Mouse (Mus musculus) kidney, adult 2 months (tissue): ENCODE data around the gene Tbc1d13. TPM values are rescaled to one million over a fixed set of nuclear protein-coding genes. Genes with fewer than 3 reads are reported as not detected.

Experiments
- DNase-seq: peaks from one replicate; pipeline ENCODE4 v3.0.0; 2021
- H3K27ac ChIP-seq: fragments of 200-500 bp; 2 replicates; pipeline ENCODE4 v1.5.1; 2012; ENCODE audit warnings: low read depth, low read length, control low read depth, inconsistent platforms; ENCODE audit not compliant: insufficient read depth
- H3K27me3 ChIP-seq: fragments of 200-500 bp; replicated peaks from 2 replicates; pipeline ENCODE4 v1.6.1; 2012; ENCODE audit warnings: mild to moderate bottlenecking, moderate library complexity, low read length, inconsistent platforms; ENCODE audit not compliant: control insufficient read depth, insufficient read depth
- H3K36me3 ChIP-seq: fragments of 200-500 bp; 2 replicates; pipeline ENCODE4 v1.6.1; 2012; ENCODE audit warnings: mild to moderate bottlenecking, moderate library complexity, low read length, inconsistent platforms; ENCODE audit not compliant: control insufficient read depth, insufficient read depth
- H3K4me1 ChIP-seq: fragments of 200-500 bp; 2 replicates; pipeline ENCODE4 v1.6.1; 2011; ENCODE audit warnings: low read length; ENCODE audit not compliant: control insufficient read depth, insufficient read depth
- H3K4me3 ChIP-seq: fragments of 200-500 bp; 2 replicates; pipeline ENCODE4 v1.5.1; 2011; ENCODE audit warnings: mild to moderate bottlenecking, low read depth, low read length, control low read depth; ENCODE audit not compliant: insufficient read depth
- CTCF ChIP-seq: fragments of 200-500 bp; conservative IDR thresholded peaks from 2 replicates; pipeline ENCODE4 v1.5.1; 2011; ENCODE audit warnings: low read depth, mild to moderate bottlenecking, control low read depth, low read length, moderate library complexity, mixed read lengths; ENCODE audit not compliant: insufficient read depth, insufficient read length
- POLR2A ChIP-seq: fragments of 200-500 bp; IDR thresholded peaks from one replicate; pipeline ENCODE4 v1.6.1; 2011; ENCODE audit warnings: low read depth, low read length, control low read depth
- WGBS: fragments of 180-500 bp; shearing (Covaris S2); methylation state at CpG from one replicate; pipeline ENCODE4 v1.1.7; 2018; 5-methylcytosine and 5-hydroxymethylcytosine counted together
- polyA plus RNA-seq: library from polyadenylated mRNA; depleted of rRNA; stranded (reverse); fragments of >200 nt; gene quantifications from 2 replicates; pipeline ENCODE4 v1.2.3, GENCODE M21; 2012

Gene Tbc1d13
- polyA plus RNA-seq, 1 experiment, result 156 TPM

DNA sequence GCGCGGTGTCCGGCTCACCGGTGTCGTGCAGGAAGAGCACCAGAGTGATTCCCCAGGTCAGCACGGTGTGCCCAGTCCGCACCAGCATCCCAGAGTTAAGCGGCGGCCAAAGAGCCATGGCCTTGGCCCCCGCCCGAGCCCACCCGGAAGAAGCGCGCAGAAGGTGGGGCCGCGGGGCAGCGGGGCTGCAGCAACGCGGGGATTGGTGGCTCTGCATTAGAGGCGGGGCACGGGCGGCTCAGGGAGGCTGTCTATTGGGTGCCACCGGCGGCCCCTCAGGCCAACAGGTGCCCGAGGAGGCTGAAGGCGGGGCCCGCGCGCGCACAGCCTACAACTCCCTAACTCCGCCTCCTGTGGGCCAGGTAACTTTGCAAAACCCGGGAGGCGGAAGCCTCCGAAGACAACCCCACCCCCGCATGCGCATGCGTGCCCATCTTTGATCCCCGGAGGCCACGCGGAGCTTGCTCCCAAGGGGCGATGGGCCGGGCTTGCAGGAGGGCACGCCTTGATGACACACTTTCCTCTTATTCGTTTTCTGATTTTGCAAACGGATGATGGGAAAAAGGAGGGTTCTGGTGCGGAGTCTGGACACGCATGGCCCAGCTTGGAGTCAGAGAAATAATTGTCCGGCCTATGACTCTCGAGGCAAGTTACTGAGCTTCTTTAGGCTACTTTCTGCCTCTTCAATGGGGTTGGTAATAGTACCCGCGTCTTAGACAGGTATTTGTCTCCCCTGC, 39.9 kb upstream of the Tbc1d13 start, which contains the start of gene Zdhhc12:
Zdhhc12 (minus strand) TSS at position 178 of the 737 bp plus-strand sequence.
- DNase-seq, result peak; percentile 98
- no peaks in the 10 kb centered on the region for H3K36me3 ChIP-seq
- H3K4me3 ChIP-seq, result peak within 1 kb of the TSS; percentile 81
- H3K27ac ChIP-seq, result no peak within 1 kb of the TSS
- WGBS, result under 1% methylated on average over 51 of the region's 51 CpGs
- no peaks in the 10 kb centered on the region for H3K27me3 ChIP-seq
- no peak for TF ChIP-seq CTCF
- no peak for TF ChIP-seq POLR2A
- no peaks in the 10 kb centered on the region for H3K4me1 ChIP-seq

DNA sequence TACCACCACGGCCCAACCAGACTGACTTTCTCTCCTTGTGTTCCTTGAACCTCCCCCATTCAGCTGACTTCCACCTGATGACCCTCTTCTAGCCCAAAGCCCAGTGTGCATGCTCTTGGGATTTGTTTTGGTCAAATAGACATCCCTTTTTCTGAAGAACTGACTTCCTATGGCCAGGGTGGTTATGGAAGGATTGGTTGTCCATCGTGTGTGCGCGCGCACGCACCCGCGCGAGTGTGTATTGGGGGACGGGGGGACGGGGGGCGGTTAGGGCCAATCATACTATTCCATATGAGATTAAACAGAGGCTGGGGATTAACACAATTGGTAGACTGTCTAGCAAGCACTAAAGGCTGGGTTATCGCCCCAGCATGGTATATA, 39.3 kb upstream of the Tbc1d13 start:
- WGBS, result 2% methylated on average over 13 of the region's 13 CpGs
- no peak for DNase-seq
- no peaks in the 10 kb centered on the region for H3K36me3 ChIP-seq
- H3K27ac ChIP-seq, result no peak overlapping the region
- no peaks in the 10 kb centered on the region for H3K4me1 ChIP-seq
- H3K27me3 ChIP-seq, result no peaks in the 10 kb centered on the region
- TF ChIP-seq POLR2A (no peak), CTCF (no peak)
- peak overlapping the region; percentile 81 for H3K4me3 ChIP-seq

DNA sequence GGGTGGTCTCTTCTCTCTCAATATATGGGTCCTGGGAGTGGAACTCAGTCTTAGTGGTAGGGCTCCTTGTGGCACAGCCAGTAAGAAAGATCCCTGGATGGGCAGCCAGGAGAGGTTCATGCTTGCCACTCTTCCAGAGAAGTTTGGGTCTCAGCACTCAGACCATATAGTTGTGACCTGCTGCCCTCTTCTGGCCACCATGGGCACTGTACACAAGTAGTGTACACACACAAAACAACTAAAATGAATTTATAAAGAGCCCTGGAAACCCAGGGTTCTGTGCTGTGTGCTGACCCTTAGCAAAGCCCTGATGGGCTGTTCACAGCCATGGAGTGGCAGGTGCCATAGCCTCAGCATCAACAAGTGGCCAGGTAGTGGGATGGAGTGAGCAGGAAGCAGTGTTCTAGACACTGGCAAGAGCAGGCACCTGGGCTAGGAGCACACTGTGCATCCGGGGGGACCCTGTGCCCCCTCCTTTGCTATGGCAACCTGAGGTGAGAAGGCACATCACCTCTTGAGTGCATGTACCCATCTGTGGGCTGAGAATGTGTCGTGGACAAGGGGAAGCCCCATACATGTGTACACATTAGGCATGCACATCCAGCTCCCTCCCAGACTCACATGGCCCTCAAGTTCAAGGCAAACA, 37.5 kb upstream of the Tbc1d13 start:
- WGBS, result 80% methylated on average over 2 of the region's 2 CpGs
- peak; percentile 71 for DNase-seq
- no peaks in the 10 kb centered on the region for H3K4me1 ChIP-seq
- H3K4me3 ChIP-seq, result no peak overlapping the region
- TF ChIP-seq CTCF (peak; percentile 84), POLR2A (no peak)
- H3K27me3 ChIP-seq, result no peaks in the 10 kb centered on the region
- H3K36me3 ChIP-seq, result no peaks in the 10 kb centered on the region
- no peak overlapping the region for H3K27ac ChIP-seq

DNA sequence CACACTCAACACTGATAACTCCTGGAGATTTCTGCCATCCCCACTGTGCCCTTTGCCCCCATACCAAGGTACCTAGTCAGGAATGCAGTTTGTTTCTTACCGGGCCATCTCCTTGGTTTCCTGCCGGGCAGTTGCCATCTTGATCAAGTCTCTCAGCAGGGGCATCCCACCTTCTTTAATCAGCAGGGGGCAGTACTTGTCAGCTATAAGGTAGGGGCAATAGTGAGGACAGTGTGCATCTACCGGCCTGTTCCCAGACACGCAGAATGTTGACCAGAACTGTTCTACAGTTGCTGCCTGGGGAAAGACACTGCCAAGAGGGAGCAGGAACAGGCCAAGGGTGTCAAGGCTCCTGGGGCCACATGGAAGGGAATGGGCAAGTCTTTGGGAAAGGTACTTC, 33.3 kb upstream of the Tbc1d13 start:
- Histone ChIP-seq H3K36me3 (no peaks in the 10 kb centered on the region), H3K27ac (no peak overlapping the region), H3K4me3 (no peak overlapping the region), H3K4me1 (no peaks in the 10 kb centered on the region), H3K27me3 (no peaks in the 10 kb centered on the region)
- no peak for DNase-seq
- no peak for TF ChIP-seq POLR2A
- TF ChIP-seq CTCF, result no peak; the same call in 1 of the 2 replicates
- WGBS, result 33% methylated on average over 4 of the region's 4 CpGs

DNA sequence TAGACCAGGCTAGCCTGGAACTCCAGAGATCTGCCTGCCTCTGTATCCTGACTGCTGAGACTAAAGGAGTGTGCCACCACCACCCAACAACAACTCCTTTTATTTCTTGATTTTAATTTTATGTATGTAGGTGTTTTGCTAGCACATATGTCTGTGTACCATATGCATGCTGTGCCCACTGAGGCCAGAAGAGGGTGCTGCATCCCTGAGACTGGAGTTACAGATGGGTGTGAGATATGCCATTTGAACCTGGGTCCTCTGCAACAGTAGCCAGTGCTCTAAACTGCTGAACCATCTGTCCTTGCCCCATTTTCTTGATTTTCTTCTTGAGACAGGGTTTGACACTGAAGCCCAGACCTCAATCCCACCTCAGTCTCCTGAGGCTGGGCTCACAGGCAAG, 27.2 kb upstream of the Tbc1d13 start:
- peak; percentile 62 for DNase-seq
- H3K4me1 ChIP-seq, result no peaks in the 10 kb centered on the region
- no peaks in the 10 kb centered on the region for H3K27me3 ChIP-seq
- H3K4me3 ChIP-seq, result no peak overlapping the region
- no peak overlapping the region for H3K27ac ChIP-seq
- no peaks in the 10 kb centered on the region for H3K36me3 ChIP-seq
- TF ChIP-seq POLR2A (no peak), CTCF (peak; percentile 84)

DNA sequence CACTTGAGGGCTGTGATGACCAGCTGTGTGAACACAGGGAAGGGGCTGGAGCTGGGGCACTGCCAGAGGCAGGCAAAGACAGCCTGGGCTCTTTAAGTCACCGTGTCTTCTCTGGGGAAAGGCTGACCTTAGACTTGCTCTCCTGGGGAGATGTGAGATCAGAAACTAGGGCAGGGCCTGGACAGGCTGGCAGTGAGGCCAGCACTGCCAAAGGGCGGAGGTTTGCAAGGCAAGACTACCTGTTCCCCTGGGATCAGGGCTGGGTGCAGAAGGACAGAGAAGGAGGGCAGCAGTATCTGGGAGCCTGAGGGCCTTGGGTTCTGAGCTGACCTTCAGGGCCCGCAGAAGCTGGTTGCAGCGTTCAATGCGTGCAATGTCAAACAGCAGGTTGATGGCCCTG, 25.9 kb upstream of the Tbc1d13 start:
- Histone ChIP-seq H3K4me3 (no peak overlapping the region), H3K27ac (no peak overlapping the region), H3K27me3 (no peaks in the 10 kb centered on the region), H3K4me1 (no peaks in the 10 kb centered on the region), H3K36me3 (no peaks in the 10 kb centered on the region)
- DNase-seq, result no peak
- WGBS, result 91% methylated on average over 5 of the region's 5 CpGs
- TF ChIP-seq POLR2A (no peak), CTCF (no peak)

DNA sequence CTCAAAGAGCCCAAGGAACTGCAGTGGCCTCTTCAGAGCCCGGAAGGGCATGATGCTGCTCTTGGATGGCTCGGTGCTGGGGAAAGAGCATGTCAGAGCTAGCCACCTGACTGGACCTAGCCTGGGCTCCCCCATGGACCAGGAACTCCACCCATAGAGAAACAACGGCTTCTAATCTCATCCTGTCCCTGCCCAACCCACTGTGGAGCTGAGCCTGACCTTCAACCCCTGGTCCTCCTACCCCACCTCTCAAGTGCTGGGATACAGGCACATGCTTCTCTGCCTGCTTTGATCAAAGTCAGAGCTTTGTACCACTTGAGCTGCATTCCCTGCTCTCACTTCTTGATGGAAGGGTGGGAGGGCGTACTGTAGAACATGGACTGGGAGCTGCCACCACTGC, 25.3 kb upstream of the Tbc1d13 start:
- Histone ChIP-seq H3K4me1 (no peaks in the 10 kb centered on the region), H3K27ac (no peak overlapping the region), H3K27me3 (no peaks in the 10 kb centered on the region), H3K36me3 (no peaks in the 10 kb centered on the region), H3K4me3 (no peak overlapping the region)
- no peak for DNase-seq
- TF ChIP-seq POLR2A (no peak), CTCF (no peak)
- 88% methylated on average over 4 of the region's 4 CpGs for WGBS
